Mouse (Mus musculus) heart, postnatal 0 days (tissue): ENCODE measurements around the gene Ccr6. TPM values are rescaled to one million over a fixed set of nuclear protein-coding genes. Genes with fewer than 3 reads are reported as not detected.
"Not testable (repeated sequence)": the region's sequence is repeated elsewhere in the genome, so short reads cannot be mapped to it uniquely, and the experiment has no call there.

ENCODE experiments used
- ATAC-seq: fragments of 200-750 bp; cut with Nextera tagmentation; 2 replicates; pipeline ENCODE4 v1.8.0; 2017; ENCODE audit warnings: low read depth, moderate number of reproducible peaks, moderate library complexity; ENCODE audit not compliant: insufficient read depth
- DNase-seq: peaks from one replicate; pipeline ENCODE4 v3.0.0-alpha.2; 2016; ENCODE audit warnings: low spot score
- H3K27ac ChIP-seq: fragments of 300-500 bp; sonication (generic); 2 replicates; pipeline ENCODE4 v1.5.1; 2014; ENCODE audit warnings: low read depth, mild to moderate bottlenecking
- H3K27me3 ChIP-seq: fragments of 300-500 bp; sonication (generic); 2 replicates; pipeline ENCODE4 v1.6.1; 2014; ENCODE audit warnings: low read length, mixed read lengths; ENCODE audit not compliant: control insufficient read depth, insufficient read depth
- H3K36me3 ChIP-seq: fragments of 300-500 bp; sonication (generic); replicated peaks from 2 replicates; pipeline ENCODE4 v1.6.1; 2014; ENCODE audit warnings: low read length, mixed read lengths; ENCODE audit not compliant: control insufficient read depth, insufficient read depth
- H3K4me1 ChIP-seq: fragments of 300-500 bp; sonication (generic); 2 replicates; pipeline ENCODE4 v1.6.1; 2014; ENCODE audit warnings: antibody characterized with exemption; ENCODE audit not compliant: control insufficient read depth, insufficient read depth
- H3K4me2 ChIP-seq: fragments of 300-500 bp; sonication (generic); 2 replicates; pipeline ENCODE4 v1.6.1; 2014; ENCODE audit warnings: low read depth, mild to moderate bottlenecking, low read length, moderate library complexity
- H3K4me3 ChIP-seq: fragments of 300-500 bp; sonication (generic); 2 replicates; pipeline ENCODE4 v1.5.1; 2014; ENCODE audit warnings: low read depth, low read length
- H3K9ac ChIP-seq: fragments of 300-500 bp; sonication (generic); replicated peaks from 2 replicates; pipeline ENCODE4 v1.6.1; 2014; ENCODE audit warnings: low read depth, low read length, mixed read lengths
- H3K9me3 ChIP-seq: fragments of 300-500 bp; sonication (generic); replicated peaks from 2 replicates; pipeline ENCODE4 v1.6.1; 2016; ENCODE audit warnings: low read length; ENCODE audit not compliant: control insufficient read depth
- CTCF ChIP-seq: IDR thresholded peaks from 2 replicates; pipeline ENCODE4 v1.5.1; 2016; ENCODE audit warnings: antibody characterized with exemption, control low read depth, low read depth
- EP300 ChIP-seq: IDR thresholded peaks from 2 replicates; pipeline ENCODE4 v1.6.1; 2016; ENCODE audit warnings: antibody characterized with exemption, low read depth
- WGBS: fragments of 180-500 bp; shearing (Covaris S2); extraction: QIAGEN DNeasy Blood & Tissue Kit; methylation state at CpG from one replicate; pipeline ENCODE4 v1.1.7; 2014; 5-methylcytosine and 5-hydroxymethylcytosine counted together
- polyA plus RNA-seq: library from polyadenylated mRNA; unstranded; fragments of >200 nt; fragmentation: Nextera tagmentation; extraction: Ambion mirVana; gene quantifications from 2 replicates; pipeline ENCODE4 v1.2.1, GENCODE M21; 2015
- total RNA-seq: library from RNA; depleted of rRNA; stranded (reverse); fragments of >200 nt; gene quantifications from 2 replicates; pipeline ENCODE4 v1.2.3, GENCODE M21; 2014; ENCODE audit warnings: low replicate concordance

Ccr6 gene
- total and polyA plus RNA-seq, 2 experiments from 2014 or later = not detected

DNA sequence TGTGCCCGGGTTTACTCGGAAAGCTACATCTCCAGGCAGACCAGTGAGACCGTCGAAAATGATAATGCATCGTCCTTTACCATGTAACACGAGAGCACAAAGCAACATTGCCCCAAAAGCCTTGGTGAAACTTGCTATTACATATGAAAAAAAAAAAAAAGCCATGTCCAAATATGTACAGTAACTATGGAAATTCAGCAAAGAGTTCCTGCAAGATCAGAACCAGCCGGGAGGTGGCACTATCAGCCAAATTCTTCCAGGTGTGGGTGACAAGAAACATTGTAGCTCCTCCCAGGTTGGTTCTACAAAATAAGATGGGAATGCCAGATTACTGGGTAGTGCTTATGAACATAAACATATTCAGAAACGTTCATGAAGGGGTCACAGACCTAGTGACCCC is 21.1 kb downstream of the Ccr6 start:
- Histone ChIP-seq H3K9ac (no peak overlapping the region), H3K4me1 (no peaks in the 10 kb centered on the region), H3K36me3 (no peaks in the 10 kb centered on the region), H3K27me3 (0 out of 2 replicates have a peak, but pooled peaks cover 5% of the 10 kb centered on the region), H3K4me3 (no peak overlapping the region), H3K9me3 (no peaks in the 10 kb centered on the region), H3K4me2 (no peak overlapping the region), H3K27ac (no peak overlapping the region)
- DNase-seq = no peak
- peak; percentile 31 for TF ChIP-seq CTCF
- no peak for TF ChIP-seq EP300
- 63% methylated on average over 8 of the region's 8 CpGs for WGBS
- no peak for ATAC-seq

DNA sequence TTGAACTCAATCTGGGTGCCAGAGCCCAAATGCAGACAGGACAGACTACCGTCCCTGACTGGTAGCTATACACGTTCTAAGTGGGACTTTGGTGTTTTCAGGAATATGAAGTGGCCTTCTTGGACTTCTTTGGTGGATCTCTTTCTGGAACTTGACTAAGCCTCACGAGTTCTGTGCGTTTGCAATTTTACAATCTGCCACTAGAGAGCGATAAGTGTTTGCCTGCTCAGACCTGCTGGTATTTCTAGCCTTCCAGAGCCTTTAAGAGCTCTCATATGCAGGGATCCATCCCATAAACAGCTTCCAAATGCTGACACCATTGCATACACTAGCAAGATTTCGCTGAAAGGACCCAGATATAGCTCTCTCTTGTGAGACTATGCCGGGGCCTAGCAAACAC is 28.8 kb downstream of the Ccr6 start:
- H3K9ac ChIP-seq, H3K36me3 ChIP-seq, H3K4me3 ChIP-seq, H3K4me2 ChIP-seq, H3K4me1 ChIP-seq, H3K9me3 ChIP-seq, H3K27ac ChIP-seq, H3K27me3 ChIP-seq: not testable (repeated sequence)
- DNase-seq = peak; percentile 76
- TF ChIP-seq CTCF = peak; percentile 83
- 12% methylated on average over 7 of the region's 7 CpGs for WGBS
- ATAC-seq = peak; percentile 39; the same call in 1 of the 2 replicates

DNA sequence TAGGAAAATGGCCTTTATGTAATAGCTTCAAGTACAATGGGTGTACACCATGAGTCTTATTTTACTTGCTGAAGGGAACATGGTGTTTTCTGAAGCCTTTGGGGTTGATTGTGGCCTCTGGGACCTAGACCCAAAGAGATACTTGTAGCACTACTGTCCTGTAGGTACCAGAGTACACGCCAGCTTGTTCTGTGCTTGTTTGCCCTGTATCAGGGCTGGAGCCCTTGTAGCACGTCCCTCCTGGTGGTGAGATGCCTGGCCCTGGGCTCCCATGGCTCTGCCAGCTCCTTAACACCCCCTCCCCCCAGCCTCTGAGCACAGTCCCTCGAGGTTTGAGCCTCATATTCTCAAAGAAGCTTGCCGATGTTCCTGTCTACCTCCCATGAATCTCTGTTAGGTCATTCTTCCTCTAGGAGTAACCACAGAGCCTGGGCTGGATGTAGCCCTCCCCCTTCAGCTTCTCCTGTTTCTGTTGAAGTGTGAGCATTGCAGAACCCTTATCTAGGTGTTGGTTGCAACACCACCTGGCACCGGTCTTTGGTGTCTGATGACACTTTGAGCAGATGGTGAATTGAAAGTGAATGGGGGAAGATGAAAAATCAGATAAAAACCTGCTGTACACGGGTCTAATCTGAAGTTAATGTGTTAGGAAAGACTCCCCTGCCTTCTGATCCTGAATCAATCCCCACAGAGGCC is 36.4 kb downstream of the Ccr6 start:
- DNase-seq (no peak), ATAC-seq (no peak)
- TF ChIP-seq EP300 = no peak
- no peak for TF ChIP-seq CTCF
- Histone ChIP-seq H3K9ac (no peak overlapping the region), H3K4me2 (no peak overlapping the region), H3K9me3 (no peaks in the 10 kb centered on the region), H3K4me3 (no peak overlapping the region), H3K27me3 (no peaks in the 10 kb centered on the region), H3K27ac (no peak overlapping the region), H3K4me1 (peaks cover 4% of the 10 kb centered on the region; the same call in 1 of the 2 replicates), H3K36me3 (no peaks in the 10 kb centered on the region)
- 31% methylated on average over 6 of the region's 6 CpGs for WGBS

DNA sequence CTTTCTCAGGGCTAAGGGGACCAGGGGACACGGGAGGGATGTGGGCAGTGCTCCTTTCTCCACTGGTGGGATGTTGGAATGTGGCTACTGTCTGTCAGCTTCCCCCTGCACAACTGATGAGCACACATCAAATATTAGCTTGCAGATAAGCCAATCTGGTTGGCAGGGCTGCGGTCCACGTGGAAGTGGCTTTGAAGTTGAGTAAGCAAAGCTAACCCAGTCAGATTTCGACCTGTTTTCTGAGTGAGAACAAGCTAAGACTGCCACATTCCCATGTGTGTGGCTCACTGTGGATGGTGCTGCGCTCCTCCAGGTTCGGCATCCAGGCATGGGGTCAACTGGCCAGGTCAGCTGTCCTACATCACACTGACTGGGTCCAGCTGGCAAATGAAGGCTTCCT is 37.1 kb downstream of the Ccr6 start:
- H3K27ac ChIP-seq = no peak overlapping the region
- no peaks in the 10 kb centered on the region for H3K9me3 ChIP-seq
- ATAC-seq (no peak; the same call in 1 of the 2 replicates), DNase-seq (no peak)
- H3K4me1 ChIP-seq = peaks cover 4% of the 10 kb centered on the region; the same call in 1 of the 2 replicates
- H3K27me3 ChIP-seq = no peaks in the 10 kb centered on the region
- 48% methylated on average over 6 of the region's 6 CpGs for WGBS
- no peaks in the 10 kb centered on the region for H3K36me3 ChIP-seq
- TF ChIP-seq CTCF (no peak), EP300 (no peak)
- H3K4me3 ChIP-seq = no peak overlapping the region
- H3K9ac ChIP-seq = no peak overlapping the region
- no peak overlapping the region for H3K4me2 ChIP-seq

DNA sequence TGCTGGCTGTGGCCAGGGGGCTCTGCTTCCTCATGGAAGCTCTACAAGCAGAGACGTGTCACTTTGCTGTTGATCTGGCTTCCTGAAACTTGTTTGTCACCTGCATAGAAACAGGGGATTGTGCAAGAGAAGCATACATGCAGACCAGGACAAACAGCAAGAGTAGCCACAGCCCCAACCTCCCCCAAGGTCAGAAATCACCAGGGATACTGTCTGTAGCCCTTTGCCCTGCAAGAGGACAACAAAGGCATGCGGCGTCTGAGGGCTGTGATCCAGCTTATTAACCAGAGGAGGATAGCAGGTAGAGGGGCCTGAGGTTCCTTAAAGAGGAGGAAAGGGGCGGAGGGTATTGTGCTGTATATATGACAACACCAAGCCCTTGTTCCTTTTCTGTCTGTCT is 40.2 kb downstream of the Ccr6 start:
- WGBS = 70% methylated on average over 4 of the region's 4 CpGs
- no peak for DNase-seq
- Histone ChIP-seq H3K4me1 (peaks cover 4% of the 10 kb centered on the region; the same call in 1 of the 2 replicates), H3K4me2 (no peak overlapping the region), H3K27ac (no peak overlapping the region), H3K36me3 (no peaks in the 10 kb centered on the region), H3K27me3 (no peaks in the 10 kb centered on the region), H3K9ac (no peak overlapping the region), H3K4me3 (no peak overlapping the region), H3K9me3 (no peaks in the 10 kb centered on the region)
- ATAC-seq = no peak
- TF ChIP-seq CTCF (no peak), EP300 (no peak)

DNA sequence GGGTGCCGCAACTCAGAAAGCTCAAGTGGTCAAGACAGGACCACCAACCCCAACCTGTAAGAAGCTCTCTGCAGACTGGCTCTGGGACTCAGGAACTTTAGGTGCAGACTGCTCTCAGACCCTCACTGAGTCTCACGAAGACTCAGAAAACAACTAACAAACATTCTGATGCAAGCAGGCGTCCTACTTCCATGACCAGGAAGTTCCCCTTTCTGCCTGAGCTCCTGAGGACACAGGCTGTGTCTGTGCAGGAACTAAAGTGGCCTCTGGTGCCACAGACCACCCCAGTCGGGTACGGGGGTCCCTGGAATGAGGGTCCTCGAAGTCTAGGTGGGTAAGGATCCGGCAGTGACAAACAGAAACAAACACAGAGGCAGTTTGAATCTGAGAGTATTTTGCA is 40.8 kb downstream of the Ccr6 start:
- Histone ChIP-seq H3K9me3 (no peaks in the 10 kb centered on the region), H3K4me2 (no peak overlapping the region), H3K36me3 (no peaks in the 10 kb centered on the region), H3K4me1 (peaks cover 4% of the 10 kb centered on the region; the same call in 1 of the 2 replicates), H3K4me3 (no peak overlapping the region), H3K27ac (no peak overlapping the region), H3K9ac (no peak overlapping the region), H3K27me3 (no peaks in the 10 kb centered on the region)
- 67% methylated on average over 7 of the region's 7 CpGs for WGBS
- TF ChIP-seq CTCF (no peak), EP300 (no peak)
- ATAC-seq = no peak
- no peak for DNase-seq
